Mouse (Mus musculus) limb, embryonic 12.5 days (tissue): Measurements from ENCODE around the gene Slc7a14. TPM values are rescaled to one million over a fixed set of nuclear protein-coding genes. Genes with fewer than 3 reads are reported as not detected.

Experiments used
- ATAC-seq: fragments of 200-750 bp; cut with Nextera tagmentation; 2 replicates; pipeline ENCODE4 v1.8.0; 2017; ENCODE audit warnings: low read depth, moderate TSS enrichment; ENCODE audit not compliant: insufficient number of reproducible peaks, insufficient read depth, low FRiP score, low TSS enrichment
- H3K27ac ChIP-seq: fragments of 300-500 bp; sonication (generic); 2 replicates; pipeline ENCODE4 v1.5.1; 2016; ENCODE audit warnings: mild to moderate bottlenecking, moderate library complexity
- H3K27me3 ChIP-seq: fragments of 300-500 bp; sonication (generic); 2 replicates; pipeline ENCODE4 v1.6.1; 2016; ENCODE audit warnings: mild to moderate bottlenecking, moderate library complexity
- H3K36me3 ChIP-seq: fragments of 300-500 bp; sonication (generic); 2 replicates; pipeline ENCODE4 v1.6.1; 2016; ENCODE audit warnings: mild to moderate bottlenecking, moderate library complexity
- H3K4me1 ChIP-seq: fragments of 300-500 bp; sonication (generic); replicated peaks from 2 replicates; pipeline ENCODE4 v1.6.1; 2016
- H3K4me2 ChIP-seq: fragments of 300-500 bp; sonication (generic); 2 replicates; pipeline ENCODE4 v1.6.1; 2016; ENCODE audit warnings: mild to moderate bottlenecking, moderate library complexity
- H3K4me3 ChIP-seq: fragments of 300-500 bp; sonication (generic); replicated peaks from 2 replicates; pipeline ENCODE4 v1.5.1; 2016; ENCODE audit warnings: mild to moderate bottlenecking
- H3K9ac ChIP-seq: fragments of 300-500 bp; sonication (generic); replicated peaks from 2 replicates; pipeline ENCODE4 v1.6.1; 2016; ENCODE audit warnings: mild to moderate bottlenecking, moderate library complexity
- H3K9me3 ChIP-seq: fragments of 300-500 bp; sonication (generic); 2 replicates; pipeline ENCODE4 v1.6.1; 2016; ENCODE audit warnings: mild to moderate bottlenecking, moderate library complexity
- WGBS: fragments of 180-500 bp; shearing (Covaris S2); methylation state at CpG from one replicate; pipeline ENCODE4 v1.1.7; 2016; 5-methylcytosine and 5-hydroxymethylcytosine counted together
- polyA plus RNA-seq: library from polyadenylated mRNA; unstranded; fragments of >200 nt; fragmentation: Nextera tagmentation; extraction: Ambion mirVana; gene quantifications from 2 replicates; pipeline ENCODE4 v1.2.1, GENCODE M21; 2016

Slc7a14 gene
- polyA plus RNA-seq, 1 experiment from 2014 or later: 0.08 TPM

DNA sequence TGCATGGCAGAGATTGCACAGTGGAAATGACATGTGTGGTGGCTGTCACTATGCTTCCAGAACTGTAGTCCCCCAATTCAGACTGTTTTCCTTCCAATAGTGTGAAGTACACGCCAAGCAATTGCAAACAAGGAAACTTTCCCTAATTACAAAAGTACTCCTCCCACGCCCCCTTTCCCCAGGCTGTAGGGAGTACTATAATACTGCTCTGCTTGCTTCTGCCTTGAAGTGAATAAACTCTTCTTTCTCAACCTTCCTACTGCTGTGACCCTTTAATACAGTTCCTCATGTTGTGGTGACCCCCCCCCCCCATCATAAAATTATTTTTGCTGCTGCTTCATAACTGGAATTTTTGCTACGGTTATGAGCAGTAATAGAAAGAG lies 49.2 kb downstream of the Slc7a14 start:
- Histone ChIP-seq H3K4me2 (no peak overlapping the region), H3K36me3 (no peaks in the 10 kb centered on the region), H3K27ac (peak overlapping the region; percentile 92), H3K4me3 (no peak overlapping the region), H3K9me3 (no peaks in the 10 kb centered on the region), H3K9ac (no peak overlapping the region), H3K27me3 (no peaks in the 10 kb centered on the region), H3K4me1 (peaks cover 30% of the 10 kb centered on the region)
- peak; percentile 67; the same call in 1 of the 2 replicates for ATAC-seq
- 33% methylated on average over 3 of the region's 3 CpGs for WGBS

DNA sequence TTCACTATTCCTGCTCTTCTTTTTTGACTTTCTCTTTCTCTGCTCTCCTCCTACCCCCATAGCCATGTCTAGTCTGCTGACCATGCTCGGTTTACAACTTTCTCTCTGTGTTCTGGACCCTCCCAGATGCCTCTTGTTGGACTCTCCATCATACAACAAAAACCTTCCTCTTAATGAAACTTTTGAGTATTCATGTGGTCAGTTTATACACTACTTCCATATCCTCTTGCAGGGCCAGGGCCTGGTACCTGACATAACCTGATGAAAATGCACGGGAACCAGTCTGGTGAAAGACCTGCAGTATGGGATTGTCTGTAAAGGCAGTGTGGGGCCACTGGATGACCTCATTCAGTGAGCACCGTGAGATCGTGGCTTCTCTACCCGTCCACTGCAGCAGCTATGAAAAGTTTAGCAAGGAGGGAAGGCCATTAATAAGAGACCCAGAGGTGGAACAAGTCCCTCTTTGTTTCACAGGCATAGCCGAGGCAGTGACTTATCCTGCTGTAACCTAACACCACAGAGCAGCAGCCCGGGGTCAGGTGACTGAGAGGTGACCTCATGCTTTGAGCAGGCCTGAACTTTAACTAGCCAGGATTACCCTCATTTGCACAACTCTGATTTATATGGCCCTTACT lies 49.7 kb downstream of the Slc7a14 start:
- Histone ChIP-seq H3K9me3 (no peaks in the 10 kb centered on the region), H3K4me2 (0 out of 2 replicates have a peak overlapping the region, but pooled peaks have one; percentile 4), H3K27ac (peak overlapping the region; percentile 92), H3K4me1 (peaks cover 30% of the 10 kb centered on the region), H3K9ac (no peak overlapping the region), H3K36me3 (no peaks in the 10 kb centered on the region), H3K4me3 (no peak overlapping the region), H3K27me3 (no peaks in the 10 kb centered on the region)
- WGBS: 9% methylated on average over 7 of the region's 7 CpGs
- ATAC-seq: peak; percentile 96

GRCm38 (mm10) chr3:31259553-31260255 lies 50.5 kb downstream of the Slc7a14 start:
- H3K27ac ChIP-seq: peak overlapping the region; percentile 92
- ATAC-seq: 0 out of 2 replicates have a peak, but pooled peaks have one; percentile 9
- H3K4me3 ChIP-seq: no peak overlapping the region
- peaks cover 30% of the 10 kb centered on the region for H3K4me1 ChIP-seq
- no peaks in the 10 kb centered on the region for H3K27me3 ChIP-seq
- H3K4me2 ChIP-seq: 0 out of 2 replicates have a peak overlapping the region, but pooled peaks have one; percentile 4
- no peaks in the 10 kb centered on the region for H3K9me3 ChIP-seq
- no peaks in the 10 kb centered on the region for H3K36me3 ChIP-seq
- no peak overlapping the region for H3K9ac ChIP-seq
- 60% methylated on average over 7 of the region's 7 CpGs for WGBS

GRCm38 (mm10) chr3:31254427-31254826 lies 55.8 kb downstream of the Slc7a14 start:
- no peaks in the 10 kb centered on the region for H3K27me3 ChIP-seq
- ATAC-seq: no peak

GRCm38 (mm10) chr3:31253862-31254261 lies 56.3 kb downstream of the Slc7a14 start:
- Histone ChIP-seq H3K9ac (no peak overlapping the region), H3K4me3 (no peak overlapping the region), H3K36me3 (no peaks in the 10 kb centered on the region), H3K4me1 (no peaks in the 10 kb centered on the region), H3K4me2 (no peak overlapping the region), H3K27me3 (no peaks in the 10 kb centered on the region), H3K9me3 (no peaks in the 10 kb centered on the region), H3K27ac (no peak overlapping the region)
- 85% methylated on average over 9 of the region's 9 CpGs for WGBS
- ATAC-seq: no peak

More at GRCm38 (mm10) chr3:31254427-31254826, 55.8 kb downstream of the Slc7a14 start:
- Histone ChIP-seq H3K27ac (no peak overlapping the region), H3K4me2 (no peak overlapping the region), H3K9me3 (no peaks in the 10 kb centered on the region), H3K9ac (no peak overlapping the region), H3K4me3 (no peak overlapping the region), H3K36me3 (no peaks in the 10 kb centered on the region), H3K4me1 (peaks cover under 1% of the 10 kb centered on the region)
- 71% methylated on average over 7 of the region's 7 CpGs for WGBS

DNA sequence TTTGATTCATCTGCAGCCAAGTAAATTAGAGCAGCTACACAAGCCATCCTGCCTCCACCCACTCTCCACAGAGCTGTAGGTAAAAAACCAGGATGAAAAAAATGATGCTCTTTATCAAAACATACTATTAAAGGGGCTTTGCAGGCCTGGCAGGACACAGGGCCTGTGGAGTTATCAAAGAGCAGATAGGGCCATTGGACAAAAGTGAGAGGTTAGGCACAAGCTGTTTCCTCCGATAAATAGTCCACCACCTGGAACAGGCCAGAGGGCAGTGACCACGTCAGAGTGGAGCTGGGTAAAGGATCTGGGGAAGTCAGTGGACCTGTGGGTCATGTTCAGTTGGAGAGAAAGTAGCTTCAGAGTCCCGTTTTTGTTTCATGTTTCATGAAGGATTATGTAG lies 57.6 kb downstream of the Slc7a14 start:
- no peak overlapping the region for H3K4me2 ChIP-seq
- H3K27me3 ChIP-seq: no peaks in the 10 kb centered on the region
- 0 out of 2 replicates have a peak, but pooled peaks cover 4% of the 10 kb centered on the region for H3K4me1 ChIP-seq
- no peak for ATAC-seq
- no peak overlapping the region for H3K9ac ChIP-seq
- H3K4me3 ChIP-seq: no peak overlapping the region
- H3K36me3 ChIP-seq: no peaks in the 10 kb centered on the region
- H3K9me3 ChIP-seq: no peaks in the 10 kb centered on the region
- H3K27ac ChIP-seq: no peak overlapping the region
- 71% methylated on average over 3 of the region's 3 CpGs for WGBS

DNA sequence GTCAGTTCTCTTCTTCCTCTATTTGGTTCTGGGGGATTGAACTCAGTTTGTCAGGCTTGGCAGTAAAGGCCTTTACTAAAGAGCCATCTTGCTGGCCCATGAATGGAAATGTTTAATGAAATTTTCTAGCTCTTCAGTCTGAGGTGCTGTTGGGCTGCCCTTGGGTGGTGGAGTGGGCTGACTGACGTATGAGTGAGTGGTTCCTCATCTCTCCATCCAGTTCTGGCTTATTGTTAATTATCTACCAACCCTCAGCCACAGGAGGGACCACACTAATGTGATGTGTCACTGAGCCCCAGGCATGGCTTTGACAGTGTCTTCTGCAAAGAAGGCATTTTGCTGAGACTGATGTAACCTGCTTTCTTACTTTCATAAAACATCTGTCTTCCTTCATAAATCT lies 66.7 kb downstream of the Slc7a14 start:
- Histone ChIP-seq H3K4me1 (peaks cover 2% of the 10 kb centered on the region; the same call in 1 of the 2 replicates), H3K27me3 (no peaks in the 10 kb centered on the region), H3K9me3 (0 out of 2 replicates have a peak, but pooled peaks cover 10% of the 10 kb centered on the region), H3K27ac (no peak overlapping the region), H3K4me2 (no peak overlapping the region), H3K4me3 (no peak overlapping the region), H3K9ac (no peak overlapping the region), H3K36me3 (no peaks in the 10 kb centered on the region)
- ATAC-seq: no peak
- WGBS: 83% methylated on average over 1 of the region's 1 CpGs

DNA sequence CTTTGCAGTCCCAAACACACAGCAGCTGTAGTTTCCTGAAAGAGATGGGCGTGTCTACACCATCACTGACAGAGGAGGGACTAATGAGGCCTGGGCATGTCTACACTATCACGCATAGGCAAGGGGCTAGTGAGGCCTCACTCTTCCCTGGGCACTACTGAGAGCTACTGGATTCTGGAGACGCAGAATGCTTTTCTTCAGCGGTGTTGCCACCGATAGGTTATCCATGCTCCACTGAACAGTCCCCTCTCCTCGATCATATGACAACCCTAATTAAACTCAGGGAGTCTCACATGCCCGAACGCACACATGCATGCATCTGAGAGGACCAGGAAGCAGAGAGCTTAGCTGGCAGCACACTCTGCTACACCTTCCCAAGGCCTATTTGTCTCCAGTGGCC lies 69.3 kb downstream of the Slc7a14 start:
- ATAC-seq: no peak
- Histone ChIP-seq H3K4me1 (no peaks in the 10 kb centered on the region; the same call in 1 of the 2 replicates), H3K36me3 (no peaks in the 10 kb centered on the region)

GRCm38 (mm10) chr3:31239645-31240044 lies 70.5 kb downstream of the Slc7a14 start:
- Histone ChIP-seq H3K9ac (no peak overlapping the region), H3K4me3 (no peak overlapping the region), H3K36me3 (no peaks in the 10 kb centered on the region), H3K9me3 (0 out of 2 replicates have a peak, but pooled peaks cover 3% of the 10 kb centered on the region), H3K4me2 (no peak overlapping the region), H3K4me1 (no peaks in the 10 kb centered on the region), H3K27me3 (no peaks in the 10 kb centered on the region), H3K27ac (no peak overlapping the region)
- no peak for ATAC-seq
- 88% methylated on average over 3 of the region's 3 CpGs for WGBS

More for the DNA sequence above, 69.3 kb downstream of the Slc7a14 start:
- WGBS: 83% methylated on average over 8 of the region's 8 CpGs
- Histone ChIP-seq H3K4me2 (no peak overlapping the region), H3K9ac (no peak overlapping the region), H3K9me3 (0 out of 2 replicates have a peak, but pooled peaks cover 3% of the 10 kb centered on the region), H3K27ac (no peak overlapping the region), H3K27me3 (no peaks in the 10 kb centered on the region), H3K4me3 (no peak overlapping the region)

DNA sequence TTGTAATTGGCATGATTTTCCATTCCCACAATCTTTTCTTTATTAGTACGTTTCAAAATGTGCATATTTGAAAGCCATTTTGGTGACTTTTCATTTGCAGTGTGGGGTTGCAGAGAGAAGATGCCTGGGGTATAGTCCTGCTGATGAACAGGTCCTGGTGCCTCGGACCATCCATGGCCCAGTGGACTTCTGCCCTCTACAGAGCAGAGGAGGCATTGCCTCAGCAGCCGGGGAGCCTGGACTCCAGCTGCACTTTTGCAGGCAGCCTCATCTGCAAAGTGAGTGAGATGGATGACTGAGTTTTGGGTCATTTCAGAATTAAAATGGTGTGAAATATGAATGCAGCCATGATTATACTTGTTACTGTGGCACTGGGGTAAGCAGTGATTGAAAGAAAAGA lies 72.2 kb downstream of the Slc7a14 start:
- Histone ChIP-seq H3K27me3 (no peaks in the 10 kb centered on the region), H3K9ac (no peak overlapping the region), H3K4me1 (peaks cover 14% of the 10 kb centered on the region; the same call in 1 of the 2 replicates), H3K4me3 (no peak overlapping the region), H3K27ac (no peak overlapping the region), H3K36me3 (no peaks in the 10 kb centered on the region), H3K4me2 (no peak overlapping the region), H3K9me3 (0 out of 2 replicates have a peak, but pooled peaks cover 3% of the 10 kb centered on the region)
- no peak for ATAC-seq
- 28% methylated on average over 3 of the region's 3 CpGs for WGBS

- 90% methylated on average over 3 of the region's 3 CpGs for WGBS
- no peak for ATAC-seq
Measured at GRCm38 (mm10) chr3:31236146-31236545, 74.0 kb downstream of the Slc7a14 start.

More at GRCm38 (mm10) chr3:31236146-31236545, 74.0 kb downstream of the Slc7a14 start:
- Histone ChIP-seq H3K4me1 (peaks cover 14% of the 10 kb centered on the region; the same call in 1 of the 2 replicates), H3K27me3 (no peaks in the 10 kb centered on the region), H3K36me3 (no peaks in the 10 kb centered on the region), H3K9ac (no peak overlapping the region), H3K27ac (no peak overlapping the region), H3K9me3 (0 out of 2 replicates have a peak, but pooled peaks cover 3% of the 10 kb centered on the region), H3K4me3 (no peak overlapping the region), H3K4me2 (no peak overlapping the region)
